Mouse (Mus musculus) myocyte (in vitro differentiated cells): ENCODE results near the gene Mt2.

ENCODE experiments used
- E2F4 ChIP-seq: IDR thresholded peaks from one replicate; pipeline ENCODE4 v1.6.1; 2011; ENCODE audit warnings: mild to moderate bottlenecking, control low read depth, moderate library complexity; ENCODE audit not compliant: insufficient read depth
- MYOD1 ChIP-seq, 3 experiments: IDR thresholded peaks; one replicate each; pipeline ENCODE4 v1.6.1; 2011; ENCODE audit warnings: control low read depth in 2 of 3, low read depth in 2 of 3, mild to moderate bottlenecking in 2 of 3, moderate library complexity in 1 of 3; ENCODE audit not compliant: insufficient read length in 2 of 3, control insufficient read depth in 1 of 3
- POLR2A ChIP-seq: IDR thresholded peaks from one replicate; pipeline ENCODE4 v1.6.1; 2011; ENCODE audit warnings: low read depth, mild to moderate bottlenecking, control low read depth, moderate library complexity; ENCODE audit not compliant: insufficient read length
- TCF12 ChIP-seq: IDR thresholded peaks from one replicate; pipeline ENCODE4 v1.6.1; 2011; ENCODE audit warnings: mild to moderate bottlenecking, control low read depth; ENCODE audit not compliant: poor library complexity, insufficient read depth, severe bottlenecking
- USF1 ChIP-seq: IDR thresholded peaks from one replicate; pipeline ENCODE4 v1.6.1; 2011; ENCODE audit warnings: low read depth, mild to moderate bottlenecking, control low read depth, moderate library complexity

DNA sequence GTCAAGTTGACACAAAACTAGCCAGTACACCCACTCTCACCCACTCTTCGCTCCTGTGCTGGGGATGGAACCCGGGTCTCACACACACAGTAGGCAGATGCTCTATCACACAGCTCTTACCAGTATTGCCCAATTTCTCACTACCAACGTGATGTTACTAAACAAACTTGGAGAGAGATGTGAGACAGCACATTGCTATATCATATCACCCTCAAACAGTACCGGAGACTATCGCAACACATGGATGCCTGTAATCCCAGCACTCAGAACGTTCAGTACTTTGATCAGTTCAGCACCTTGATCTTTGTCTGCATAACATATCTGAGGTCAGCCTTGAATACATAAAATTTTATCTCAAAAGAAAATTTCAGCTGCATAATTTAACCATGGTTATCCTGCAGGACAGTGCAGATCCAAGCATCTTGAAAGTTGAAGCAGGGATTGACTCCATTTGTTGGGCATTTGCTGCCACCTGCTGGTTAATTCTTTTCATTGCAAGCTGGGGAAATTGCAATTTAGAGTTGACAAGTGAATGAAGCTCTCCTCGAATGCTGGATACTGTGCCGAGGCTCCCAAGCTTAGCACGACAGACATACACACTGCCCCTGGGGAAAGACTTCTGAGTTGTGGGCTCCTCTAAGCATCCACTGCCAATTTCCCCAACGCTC is 26.9 kb downstream of the Mt2 start:
- no peak for TF ChIP-seq POLR2A
- TF ChIP-seq E2F4 = no peak
- no peak for TF ChIP-seq USF1
- TF ChIP-seq TCF12 = no peak
- no peak for TF ChIP-seq MYOD1 (IDR thresholded peaks at IDR 0.05; ENCODE audit: control insufficient read depth in 1 of 3, insufficient read length in 2 of 3, low read depth in 2 of 3)
